Mouse (Mus musculus): ENCODE measurements around the gene Clec1b. TPM values are rescaled to one million over a fixed set of nuclear protein-coding genes. Genes with fewer than 3 reads are reported as not detected.

The Clec1b gene
- total RNA-seq (2021) = not detected

GRCm38 (mm10) chr6:129396997-129397396 lies at the start of gene Clec1b:
Gene Clec1b, plus strand, starts transcription at chr6:129397297.
- no peak for DNase-seq

GRCm38 (mm10) chr6:129349524-129350352 lies 47.4 kb upstream of the Clec1b start:
- no peak for DNase-seq

- no peak for DNase-seq
Measured at GRCm38 (mm10) chr6:129351091-129351490, 46.0 kb upstream of the Clec1b start.

- DNase-seq = no peak
Measured at GRCm38 (mm10) chr6:129355774-129356173, 41.3 kb upstream of the Clec1b start.

GRCm38 (mm10) chr6:129356430-129356829 lies 40.7 kb upstream of the Clec1b start:
- no peak for DNase-seq

- no peak for DNase-seq
Measured at GRCm38 (mm10) chr6:129359515-129359914, 37.6 kb upstream of the Clec1b start.

GRCm38 (mm10) chr6:129363942-129364341 lies 33.2 kb upstream of the Clec1b start:
- no peak for DNase-seq

- DNase-seq = peak in 1 of 2 experiments; percentile 18
Measured at GRCm38 (mm10) chr6:129365959-129366359, 31.1 kb upstream of the Clec1b start.

GRCm38 (mm10) chr6:129369374-129370132 lies 27.5 kb upstream of the Clec1b start:
- DNase-seq = no peak

GRCm38 (mm10) chr6:129374937-129375471 lies 22.1 kb upstream of the Clec1b start:
- DNase-seq = no peak

GRCm38 (mm10) chr6:129380454-129380853 lies 16.6 kb upstream of the Clec1b start:
- peak in 1 of 2 experiments; percentile 3 for DNase-seq

- no peak for DNase-seq
Measured at GRCm38 (mm10) chr6:129381736-129382135, 15.4 kb upstream of the Clec1b start.

- no peak for DNase-seq
Measured at GRCm38 (mm10) chr6:129383466-129383865, 13.6 kb upstream of the Clec1b start.

GRCm38 (mm10) chr6:129385000-129385399 lies 12.1 kb upstream of the Clec1b start:
- no peak for DNase-seq

GRCm38 (mm10) chr6:129385774-129386173 lies 11.3 kb upstream of the Clec1b start, which contains the start of gene Clec12b:
Gene Clec12b, minus strand, starts transcription at chr6:129385874.
- DNase-seq = no peak

GRCm38 (mm10) chr6:129393087-129393720 lies 3.9 kb upstream of the Clec1b start:
- DNase-seq = no peak

- DNase-seq = no peak
Measured at GRCm38 (mm10) chr6:129393732-129394131, 3.4 kb upstream of the Clec1b start.

- DNase-seq = no peak
Measured at GRCm38 (mm10) chr6:129399945-129400344, 2.8 kb downstream of the Clec1b start.

GRCm38 (mm10) chr6:129402404-129402803 lies 5.3 kb downstream of the Clec1b start:
- DNase-seq = no peak

GRCm38 (mm10) chr6:129403391-129403790 lies 6.3 kb downstream of the Clec1b start:
- DNase-seq = no peak

- DNase-seq = no peak
Measured at GRCm38 (mm10) chr6:129405999-129406398, 8.9 kb downstream of the Clec1b start.

- no peak for DNase-seq
Measured at GRCm38 (mm10) chr6:129407324-129407723, 10.2 kb downstream of the Clec1b start.

- no peak for DNase-seq
Measured at GRCm38 (mm10) chr6:129408562-129408961, 11.5 kb downstream of the Clec1b start, which contains the start of gene Clec9a. Gene Clec9a, plus strand, starts transcription at chr6:129408862.
